Mouse (Mus musculus): ENCODE data around the gene Heatr1. TPM values are rescaled to one million over a fixed set of nuclear protein-coding genes. Genes with fewer than 3 reads are reported as not detected.
"Not testable (repeated sequence)": the region's sequence is repeated elsewhere in the genome, so short reads cannot be mapped to it uniquely, and the experiment has no call there.

The Heatr1 gene
- polyA plus RNA-seq, 1 experiment from 2014 or later = 8.9 TPM

- Histone ChIP-seq H3K9me3 (replicated peaks; ENCODE audit: control insufficient read depth, low read length) (no peaks in the 10 kb centered on the region), H3K36me3 (ENCODE audit: control insufficient read depth, insufficient read depth) (peaks cover 2% of the 10 kb centered on the region; the same call in 1 of the 2 replicates), H3K4me3 (ENCODE audit: low read depth, low read length) (peak overlapping the region; percentile 94), H3K27ac (ENCODE audit: low read length) (peak overlapping the region; percentile 47), H3K9ac (ENCODE audit: low read depth, low read length) (peak overlapping the region; percentile 94; the same call in 1 of the 2 replicates), H3K4me2 (ENCODE audit: low read depth, low read length) (peak overlapping the region; percentile 88), H3K4me1 (ENCODE audit: control insufficient read depth, low read depth, low read length) (peaks cover 8% of the 10 kb centered on the region), H3K27me3 (ENCODE audit: control insufficient read depth, insufficient read depth, low read depth, low read length) (no peaks in the 10 kb centered on the region)
- ATAC-seq (ENCODE audit: low read depth) = no peak
- 3% methylated on average over 7 of the region's 7 CpGs for WGBS (ENCODE audit: insufficient replicate concordance)
Measured at GRCm38 (mm10) chr13:12461730-12462119, 66.9 kb downstream of the Heatr1 start.

DNA sequence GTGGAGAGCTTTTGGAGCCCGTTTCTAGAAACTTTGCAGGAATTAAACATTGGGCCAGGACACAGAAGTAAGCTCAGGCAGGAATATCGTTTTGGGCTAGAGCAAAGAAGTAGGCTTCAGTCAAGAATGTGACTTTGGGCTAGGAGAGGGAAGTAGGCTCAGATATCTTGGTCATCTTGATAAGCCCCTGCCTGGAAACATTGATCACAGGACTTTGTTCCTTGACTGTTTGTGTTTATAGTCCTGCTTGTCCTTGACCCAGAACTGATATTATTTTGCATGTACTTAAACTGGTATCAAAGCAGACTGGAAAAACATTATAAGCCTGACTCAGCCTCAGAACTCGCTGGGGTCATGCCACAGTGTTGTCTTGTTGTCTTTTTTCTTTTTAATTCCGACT lies 67.8 kb downstream of the Heatr1 start:
- Histone ChIP-seq H3K4me3 (ENCODE audit: low read depth, low read length) (no peak overlapping the region), H3K36me3 (ENCODE audit: control insufficient read depth, insufficient read depth) (peaks cover 2% of the 10 kb centered on the region; the same call in 1 of the 2 replicates), H3K9me3 (replicated peaks; ENCODE audit: control insufficient read depth, low read length) (no peaks in the 10 kb centered on the region), H3K27me3 (ENCODE audit: control insufficient read depth, insufficient read depth, low read depth, low read length) (no peaks in the 10 kb centered on the region), H3K27ac (ENCODE audit: low read length) (peak overlapping the region; percentile 47; the same call in 1 of the 2 replicates), H3K9ac (ENCODE audit: low read depth, low read length) (no peak overlapping the region), H3K4me1 (ENCODE audit: control insufficient read depth, low read depth, low read length) (peaks cover 8% of the 10 kb centered on the region), H3K4me2 (ENCODE audit: low read depth, low read length) (no peak overlapping the region)
- 55% methylated on average over 4 of the region's 4 CpGs for WGBS (ENCODE audit: insufficient replicate concordance)
- no peak for ATAC-seq (ENCODE audit: low read depth)

GRCm38 (mm10) chr13:12464159-12464558 lies 69.3 kb downstream of the Heatr1 start:
- WGBS (ENCODE audit: insufficient replicate concordance) = 65% methylated on average over 6 of the region's 6 CpGs
- not testable (repeated sequence) for H3K4me1 ChIP-seq (ENCODE audit: control insufficient read depth, low read depth, low read length)

GRCm38 (mm10) chr13:12464844-12465243 lies 70.0 kb downstream of the Heatr1 start, which contains the start of gene Lgals8:
Gene Lgals8 (minus strand): TSS chr13:12464944.
- no peak within 1 kb of the TSS for H3K4me3 ChIP-seq (ENCODE audit: low read depth, low read length)
- WGBS (ENCODE audit: insufficient replicate concordance) = 70% methylated on average over 1 of the region's 1 CpGs

More at GRCm38 (mm10) chr13:12464159-12464558, 69.3 kb downstream of the Heatr1 start:
- H3K4me3 ChIP-seq (ENCODE audit: low read depth, low read length); H3K36me3 ChIP-seq (ENCODE audit: control insufficient read depth, insufficient read depth); H3K27ac ChIP-seq (ENCODE audit: low read length); H3K4me2 ChIP-seq (ENCODE audit: low read depth, low read length); ATAC-seq (ENCODE audit: low read depth); H3K27me3 ChIP-seq (ENCODE audit: control insufficient read depth, insufficient read depth, low read depth, low read length); H3K9me3 ChIP-seq (replicated peaks; ENCODE audit: control insufficient read depth, low read length); H3K9ac ChIP-seq (ENCODE audit: low read depth, low read length): not testable (repeated sequence)

GRCm38 (mm10) chr13:12468488-12468887 lies 73.7 kb downstream of the Heatr1 start:
- ATAC-seq (ENCODE audit: low read depth) = no peak
- Histone ChIP-seq H3K4me3 (ENCODE audit: low read depth, low read length) (no peak overlapping the region), H3K36me3 (ENCODE audit: control insufficient read depth, insufficient read depth) (no peaks in the 10 kb centered on the region), H3K4me1 (ENCODE audit: control insufficient read depth, low read depth, low read length) (no peaks in the 10 kb centered on the region), H3K4me2 (ENCODE audit: low read depth, low read length) (no peak overlapping the region), H3K9me3 (replicated peaks; ENCODE audit: control insufficient read depth, low read length) (no peaks in the 10 kb centered on the region), H3K9ac (ENCODE audit: low read depth, low read length) (no peak overlapping the region), H3K27me3 (ENCODE audit: control insufficient read depth, insufficient read depth, low read depth, low read length) (no peaks in the 10 kb centered on the region), H3K27ac (ENCODE audit: low read length) (no peak overlapping the region)
- 54% methylated on average over 1 of the region's 1 CpGs for WGBS (ENCODE audit: insufficient replicate concordance)

More at GRCm38 (mm10) chr13:12464844-12465243, 70.0 kb downstream of the Heatr1 start, which contains the start of gene Lgals8:
- H3K27me3 ChIP-seq (ENCODE audit: control insufficient read depth, insufficient read depth, low read depth, low read length) = no peaks in the 10 kb centered on the region
- H3K9ac ChIP-seq (ENCODE audit: low read depth, low read length) = no peak within 1 kb of the TSS
- H3K9me3 ChIP-seq (replicated peaks; ENCODE audit: control insufficient read depth, low read length) = no peaks in the 10 kb centered on the region
- no peak within 1 kb of the TSS for H3K4me2 ChIP-seq (ENCODE audit: low read depth, low read length)
- no peak for ATAC-seq (ENCODE audit: low read depth)
- H3K4me1 ChIP-seq (ENCODE audit: control insufficient read depth, low read depth, low read length) = peaks cover 6% of the 10 kb centered on the region
- H3K36me3 ChIP-seq (ENCODE audit: control insufficient read depth, insufficient read depth) = no peaks in the 10 kb centered on the region
- no peak within 1 kb of the TSS for H3K27ac ChIP-seq (ENCODE audit: low read length)

- H3K4me2 ChIP-seq (ENCODE audit: low read depth, low read length) = no peak overlapping the region
- no peak for ATAC-seq (ENCODE audit: low read depth)
- no peaks in the 10 kb centered on the region for H3K27me3 ChIP-seq (ENCODE audit: control insufficient read depth, insufficient read depth, low read depth, low read length)
- no peaks in the 10 kb centered on the region for H3K36me3 ChIP-seq (ENCODE audit: control insufficient read depth, insufficient read depth)
- no peak overlapping the region for H3K27ac ChIP-seq (ENCODE audit: low read length)
- H3K4me1 ChIP-seq (ENCODE audit: control insufficient read depth, low read depth, low read length) = no peaks in the 10 kb centered on the region
- H3K9ac ChIP-seq (ENCODE audit: low read depth, low read length) = no peak overlapping the region
- H3K4me3 ChIP-seq (ENCODE audit: low read depth, low read length) = no peak overlapping the region
- no peaks in the 10 kb centered on the region for H3K9me3 ChIP-seq (replicated peaks; ENCODE audit: control insufficient read depth, low read length)
- 34% methylated on average over 8 of the region's 8 CpGs for WGBS (ENCODE audit: insufficient replicate concordance)
Measured at GRCm38 (mm10) chr13:12473724-12474378, 79.0 kb downstream of the Heatr1 start.

GRCm38 (mm10) chr13:12475239-12475638 lies 80.4 kb downstream of the Heatr1 start:
- H3K9ac ChIP-seq (ENCODE audit: low read depth, low read length) = no peak overlapping the region
- ATAC-seq (ENCODE audit: low read depth) = no peak
- H3K4me2 ChIP-seq (ENCODE audit: low read depth, low read length) = no peak overlapping the region
- WGBS (ENCODE audit: insufficient replicate concordance) = 60% methylated on average over 6 of the region's 6 CpGs
- H3K27ac ChIP-seq (ENCODE audit: low read length) = no peak overlapping the region
- H3K27me3 ChIP-seq (ENCODE audit: control insufficient read depth, insufficient read depth, low read depth, low read length) = no peaks in the 10 kb centered on the region
- no peaks in the 10 kb centered on the region for H3K9me3 ChIP-seq (replicated peaks; ENCODE audit: control insufficient read depth, low read length)
- H3K4me1 ChIP-seq (ENCODE audit: control insufficient read depth, low read depth, low read length) = no peaks in the 10 kb centered on the region
- no peak overlapping the region for H3K4me3 ChIP-seq (ENCODE audit: low read depth, low read length)
- H3K36me3 ChIP-seq (ENCODE audit: control insufficient read depth, insufficient read depth) = no peaks in the 10 kb centered on the region

DNA sequence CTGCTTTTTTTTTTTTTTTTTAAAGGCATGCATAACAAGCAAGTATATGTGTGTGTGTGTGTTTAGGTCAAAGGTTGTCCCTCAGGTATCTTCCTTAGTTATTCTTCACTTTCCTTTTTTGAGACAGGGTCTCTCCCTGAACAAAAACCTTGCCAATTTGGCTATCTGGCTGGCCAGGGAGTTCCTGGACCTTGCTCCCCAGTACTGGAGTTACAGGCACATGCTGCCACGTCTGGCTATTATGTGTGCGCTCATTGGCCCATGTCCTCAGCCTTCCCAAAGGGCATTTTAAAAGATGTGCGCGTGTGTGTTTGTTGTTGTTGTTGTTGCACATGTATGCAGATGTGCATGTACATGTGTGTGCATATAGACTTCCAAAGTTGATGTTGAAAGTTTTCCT lies 82.1 kb downstream of the Heatr1 start:
- no peak for ATAC-seq (ENCODE audit: low read depth)
- no peak overlapping the region for H3K27ac ChIP-seq (ENCODE audit: low read length)
- no peak overlapping the region for H3K4me3 ChIP-seq (ENCODE audit: low read depth, low read length)
- H3K4me1 ChIP-seq (ENCODE audit: control insufficient read depth, low read depth, low read length) = no peaks in the 10 kb centered on the region
- H3K9ac ChIP-seq (ENCODE audit: low read depth, low read length) = no peak overlapping the region
- no peaks in the 10 kb centered on the region for H3K36me3 ChIP-seq (ENCODE audit: control insufficient read depth, insufficient read depth)
- 80% methylated on average over 4 of the region's 4 CpGs for WGBS (ENCODE audit: insufficient replicate concordance)
- no peaks in the 10 kb centered on the region for H3K27me3 ChIP-seq (ENCODE audit: control insufficient read depth, insufficient read depth, low read depth, low read length)
- no peaks in the 10 kb centered on the region for H3K9me3 ChIP-seq (replicated peaks; ENCODE audit: control insufficient read depth, low read length)
- no peak overlapping the region for H3K4me2 ChIP-seq (ENCODE audit: low read depth, low read length)

GRCm38 (mm10) chr13:12478301-12478700 lies 83.5 kb downstream of the Heatr1 start:
- Histone ChIP-seq H3K9me3 (replicated peaks; ENCODE audit: control insufficient read depth, low read length) (no peaks in the 10 kb centered on the region), H3K27me3 (ENCODE audit: control insufficient read depth, insufficient read depth, low read depth, low read length) (no peaks in the 10 kb centered on the region), H3K36me3 (ENCODE audit: control insufficient read depth, insufficient read depth) (no peaks in the 10 kb centered on the region), H3K4me1 (ENCODE audit: control insufficient read depth, low read depth, low read length) (no peaks in the 10 kb centered on the region), H3K27ac (ENCODE audit: low read length) (no peak overlapping the region), H3K9ac (ENCODE audit: low read depth, low read length) (no peak overlapping the region), H3K4me3 (ENCODE audit: low read depth, low read length) (no peak overlapping the region), H3K4me2 (ENCODE audit: low read depth, low read length) (no peak overlapping the region)
- ATAC-seq (ENCODE audit: low read depth) = no peak
- 78% methylated on average over 15 of the region's 15 CpGs for WGBS (ENCODE audit: insufficient replicate concordance)

Data from liver, embryonic 16.5 days (tissue).